Mouse (Mus musculus): Measurements from ENCODE around the gene Abtb1. TPM values are rescaled to one million over a fixed set of nuclear protein-coding genes. Genes with fewer than 3 reads are reported as not detected.

The Abtb1 gene
- polyA plus RNA-seq, 2 experiments: 24.9 to 50.8 TPM

DNA sequence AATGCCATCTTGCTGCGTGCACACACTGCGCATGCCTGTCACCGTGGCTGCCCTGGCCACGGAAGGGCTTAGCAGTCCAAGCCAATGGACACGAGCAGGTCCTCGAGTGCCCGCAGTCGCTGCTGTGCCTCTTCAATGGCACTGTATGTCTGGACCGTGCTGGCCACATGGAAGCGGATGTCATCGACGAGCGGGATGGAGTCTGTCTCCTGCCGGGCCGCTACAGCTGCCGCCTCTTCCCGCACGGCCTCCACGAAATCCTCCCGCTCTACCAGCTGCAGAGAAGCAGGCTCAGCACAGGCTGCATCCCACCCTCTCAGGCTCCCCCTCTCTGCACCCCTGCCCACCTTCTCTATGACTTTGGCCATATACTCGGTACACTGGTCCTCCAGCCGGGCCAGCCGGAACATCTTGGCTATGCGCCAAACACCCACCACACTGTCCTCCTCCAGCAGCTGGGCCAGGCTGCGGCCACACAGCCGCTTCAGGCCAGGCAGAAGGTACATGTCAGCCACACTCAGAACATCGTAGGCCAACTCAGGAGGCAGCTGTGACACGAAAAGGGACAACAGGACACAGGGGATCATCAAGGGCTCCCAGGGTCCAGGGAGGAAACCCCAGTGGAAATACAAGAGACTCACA lies 5.5 kb downstream of the Abtb1 start:
- DNase-seq (ENCODE audit: low spot score) (no peak), ATAC-seq (ENCODE audit: low FRiP score, low read depth) (no peak)
- Histone ChIP-seq H3K27ac (replicated peaks; ENCODE audit: low read depth, low read length) (no peak overlapping the region), H3K36me3 (ENCODE audit: control insufficient read depth, insufficient read depth, low read length) (peaks cover 42% of the 10 kb centered on the region), H3K4me3 (replicated peaks; ENCODE audit: low read length) (no peak overlapping the region), H3K9me3 (ENCODE audit: control insufficient read depth, low read length) (no peaks in the 10 kb centered on the region), H3K9ac (ENCODE audit: low read depth, low read length, severe bottlenecking) (no peak overlapping the region), H3K27me3 (ENCODE audit: control insufficient read depth, insufficient read depth, low read length) (no peaks in the 10 kb centered on the region), H3K4me1 (ENCODE audit: control insufficient read depth, insufficient read depth, low read length) (peaks cover 7% of the 10 kb centered on the region), H3K4me2 (replicated peaks; ENCODE audit: low read depth, low read length, severe bottlenecking) (no peak overlapping the region)
- no peak for TF ChIP-seq POLR2A (IDR thresholded peaks at IDR 0.05; ENCODE audit: borderline replicate concordance, extremely low read depth, insufficient read depth, insufficient read length)
- WGBS: 88% methylated on average over 28 of the region's 28 CpGs

DNA sequence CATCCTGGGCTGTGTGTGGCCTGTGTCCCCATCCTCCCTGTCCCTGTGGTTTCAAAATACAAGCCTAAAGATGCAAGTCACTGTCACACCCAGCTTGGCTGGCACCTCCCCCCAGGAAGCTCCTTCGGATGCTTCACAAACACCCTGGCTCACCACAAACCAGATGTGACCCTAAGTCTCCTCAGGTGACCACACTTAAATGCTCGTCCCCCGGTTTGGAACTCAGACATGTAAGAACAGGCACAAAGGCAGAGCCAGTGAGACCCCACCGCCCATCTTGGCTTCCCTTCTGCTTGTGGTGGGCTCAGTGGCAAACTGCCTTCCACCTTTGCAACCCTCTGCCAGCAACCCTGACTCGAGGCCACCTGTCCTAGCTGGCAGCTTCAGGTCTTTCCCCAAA lies 6.7 kb downstream of the Abtb1 start:
- Histone ChIP-seq H3K36me3 (ENCODE audit: control insufficient read depth, insufficient read depth, low read length) (peaks cover 42% of the 10 kb centered on the region), H3K4me1 (ENCODE audit: control insufficient read depth, insufficient read depth, low read length) (no peaks in the 10 kb centered on the region), H3K9ac (ENCODE audit: low read depth, low read length, severe bottlenecking) (no peak overlapping the region), H3K4me3 (replicated peaks; ENCODE audit: low read length) (no peak overlapping the region), H3K27me3 (ENCODE audit: control insufficient read depth, insufficient read depth, low read length) (no peaks in the 10 kb centered on the region), H3K9me3 (ENCODE audit: control insufficient read depth, low read length) (no peaks in the 10 kb centered on the region), H3K27ac (replicated peaks; ENCODE audit: low read depth, low read length) (no peak overlapping the region), H3K4me2 (replicated peaks; ENCODE audit: low read depth, low read length, severe bottlenecking) (no peak overlapping the region)
- WGBS: 57% methylated on average over 5 of the region's 5 CpGs
- ATAC-seq (ENCODE audit: low FRiP score, low read depth) (no peak), DNase-seq (ENCODE audit: low spot score) (no peak)
- TF ChIP-seq POLR2A (IDR thresholded peaks at IDR 0.05; ENCODE audit: borderline replicate concordance, extremely low read depth, insufficient read depth, insufficient read length): no peak

DNA sequence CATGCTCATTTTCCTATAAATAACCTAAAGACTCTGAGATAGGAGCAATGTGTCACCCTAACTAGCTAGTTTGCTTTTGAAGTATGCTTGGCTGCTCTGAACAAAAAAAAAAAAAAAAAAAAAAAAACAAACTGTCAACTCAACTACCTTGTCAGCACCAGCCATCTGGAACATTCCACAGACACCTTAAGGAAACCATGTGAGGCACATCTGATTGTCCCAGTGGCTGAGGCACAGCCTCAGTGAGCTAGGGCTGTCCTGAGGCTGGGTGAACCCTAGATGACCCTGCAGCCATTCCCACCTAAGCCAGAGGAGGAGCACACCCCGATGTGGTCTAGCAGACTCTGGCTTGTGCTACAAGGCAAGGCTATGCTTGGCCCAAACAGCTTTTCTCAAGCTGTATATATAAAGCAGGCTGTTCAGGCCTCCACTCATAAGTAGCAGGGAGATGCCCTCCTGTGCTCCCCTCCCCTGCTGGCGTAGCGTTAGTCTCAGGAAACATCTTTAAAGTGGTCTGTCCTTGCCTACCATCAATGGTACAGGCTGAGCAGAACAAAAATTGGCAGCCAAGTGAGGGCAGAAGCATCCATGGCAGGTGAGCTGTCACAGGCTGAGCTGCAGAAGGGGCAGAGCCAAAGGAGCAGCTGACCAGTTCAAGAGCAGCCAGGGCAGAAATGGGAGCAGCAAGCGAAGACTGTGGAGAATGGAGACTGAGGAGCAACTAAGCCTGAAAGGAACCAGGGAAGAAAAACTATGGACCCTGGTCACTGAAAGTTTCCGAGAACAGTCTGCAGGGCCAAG lies 8.2 kb downstream of the Abtb1 start:
- no peak overlapping the region for H3K27ac ChIP-seq (replicated peaks; ENCODE audit: low read depth, low read length)
- no peak for DNase-seq (ENCODE audit: low spot score)
- no peak overlapping the region for H3K4me3 ChIP-seq (replicated peaks; ENCODE audit: low read length)
- H3K36me3 ChIP-seq (ENCODE audit: control insufficient read depth, insufficient read depth, low read length): peaks cover 30% of the 10 kb centered on the region
- WGBS: 80% methylated on average over 5 of the region's 5 CpGs
- no peaks in the 10 kb centered on the region for H3K27me3 ChIP-seq (ENCODE audit: control insufficient read depth, insufficient read depth, low read length)
- no peaks in the 10 kb centered on the region for H3K9me3 ChIP-seq (ENCODE audit: control insufficient read depth, low read length)
- no peaks in the 10 kb centered on the region for H3K4me1 ChIP-seq (ENCODE audit: control insufficient read depth, insufficient read depth, low read length)
- no peak for ATAC-seq (ENCODE audit: low FRiP score, low read depth)
- TF ChIP-seq POLR2A (IDR thresholded peaks at IDR 0.05; ENCODE audit: borderline replicate concordance, extremely low read depth, insufficient read depth, insufficient read length): no peak
- H3K9ac ChIP-seq (ENCODE audit: low read depth, low read length, severe bottlenecking): no peak overlapping the region
- H3K4me2 ChIP-seq (replicated peaks; ENCODE audit: low read depth, low read length, severe bottlenecking): no peak overlapping the region

DNA sequence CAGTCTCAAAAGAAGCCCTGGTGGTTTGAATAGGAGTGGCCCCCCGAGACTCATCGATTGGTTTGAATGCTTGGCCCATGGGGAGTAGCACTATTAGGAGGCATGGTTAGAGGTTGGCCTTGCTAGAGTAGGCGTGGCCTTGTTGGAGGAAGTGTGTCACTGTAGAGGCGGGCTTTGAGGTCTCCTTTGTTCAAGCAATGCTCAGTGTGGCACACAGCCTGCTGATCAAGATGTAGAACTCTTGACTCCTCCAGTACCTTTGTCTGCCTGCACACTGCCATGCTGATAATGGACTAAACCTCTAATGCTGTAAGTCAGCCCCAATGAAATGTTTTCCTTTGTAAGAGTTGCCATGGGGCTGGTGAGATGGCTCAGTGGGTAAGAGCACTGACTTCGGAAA lies 9.1 kb downstream of the Abtb1 start:
- WGBS: 89% methylated on average over 5 of the region's 5 CpGs
- Histone ChIP-seq H3K9ac (ENCODE audit: low read depth, low read length, severe bottlenecking) (no peak overlapping the region), H3K9me3 (ENCODE audit: control insufficient read depth, low read length) (no peaks in the 10 kb centered on the region), H3K27ac (replicated peaks; ENCODE audit: low read depth, low read length) (no peak overlapping the region), H3K4me2 (replicated peaks; ENCODE audit: low read depth, low read length, severe bottlenecking) (no peak overlapping the region), H3K4me3 (replicated peaks; ENCODE audit: low read length) (no peak overlapping the region), H3K36me3 (ENCODE audit: control insufficient read depth, insufficient read depth, low read length) (peaks cover 23% of the 10 kb centered on the region), H3K27me3 (ENCODE audit: control insufficient read depth, insufficient read depth, low read length) (no peaks in the 10 kb centered on the region), H3K4me1 (ENCODE audit: control insufficient read depth, insufficient read depth, low read length) (no peaks in the 10 kb centered on the region)
- no peak for DNase-seq (ENCODE audit: low spot score)
- peak; percentile 32; the same call in 1 of the 2 replicates for ATAC-seq (ENCODE audit: low FRiP score, low read depth)
- no peak for TF ChIP-seq POLR2A (IDR thresholded peaks at IDR 0.05; ENCODE audit: borderline replicate concordance, extremely low read depth, insufficient read depth, insufficient read length)

DNA sequence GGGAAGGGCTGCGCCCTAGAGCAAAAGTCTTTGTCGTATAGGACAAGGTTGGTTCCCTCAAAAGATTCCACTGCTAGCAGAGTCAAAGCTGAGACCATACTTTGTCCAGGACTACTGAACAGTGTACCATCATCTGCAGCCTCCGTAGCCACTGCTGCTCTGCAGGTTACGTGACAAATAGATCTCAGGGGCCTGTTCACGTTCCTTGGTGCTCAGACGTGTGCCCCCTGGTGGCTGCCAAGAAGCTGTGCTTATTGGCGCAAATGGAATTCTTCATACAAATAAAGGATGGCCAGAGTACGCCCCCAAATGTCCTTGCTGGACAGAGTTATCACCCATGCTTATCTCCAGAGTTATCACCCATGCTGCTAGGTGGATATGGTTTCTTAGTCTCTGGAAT lies 10.3 kb downstream of the Abtb1 start:
- no peaks in the 10 kb centered on the region for H3K4me1 ChIP-seq (ENCODE audit: control insufficient read depth, insufficient read depth, low read length)
- peaks cover 10% of the 10 kb centered on the region for H3K36me3 ChIP-seq (ENCODE audit: control insufficient read depth, insufficient read depth, low read length)
- no peaks in the 10 kb centered on the region for H3K27me3 ChIP-seq (ENCODE audit: control insufficient read depth, insufficient read depth, low read length)
- no peaks in the 10 kb centered on the region for H3K9me3 ChIP-seq (ENCODE audit: control insufficient read depth, low read length)
- DNase-seq (ENCODE audit: low spot score) (peak; percentile 82), ATAC-seq (ENCODE audit: low FRiP score, low read depth) (peak; percentile 60; the same call in 1 of the 2 replicates)
- H3K4me2 ChIP-seq (replicated peaks; ENCODE audit: low read depth, low read length, severe bottlenecking): no peak overlapping the region
- H3K27ac ChIP-seq (replicated peaks; ENCODE audit: low read depth, low read length): no peak overlapping the region
- 22% methylated on average over 8 of the region's 8 CpGs for WGBS
- H3K9ac ChIP-seq (ENCODE audit: low read depth, low read length, severe bottlenecking): no peak overlapping the region
- no peak overlapping the region for H3K4me3 ChIP-seq (replicated peaks; ENCODE audit: low read length)
- TF ChIP-seq POLR2A (IDR thresholded peaks at IDR 0.05; ENCODE audit: borderline replicate concordance, extremely low read depth, insufficient read depth, insufficient read length): no peak

Data from limb, embryonic 14.5 days (tissue).